Mouse (Mus musculus): Measurements from ENCODE around the gene Rbfox1. TPM values are rescaled to one million over a fixed set of nuclear protein-coding genes. Genes with fewer than 3 reads are reported as not detected.

Gene Rbfox1
- polyA plus RNA-seq, 2 experiments from 2014 or later, result not detected

DNA sequence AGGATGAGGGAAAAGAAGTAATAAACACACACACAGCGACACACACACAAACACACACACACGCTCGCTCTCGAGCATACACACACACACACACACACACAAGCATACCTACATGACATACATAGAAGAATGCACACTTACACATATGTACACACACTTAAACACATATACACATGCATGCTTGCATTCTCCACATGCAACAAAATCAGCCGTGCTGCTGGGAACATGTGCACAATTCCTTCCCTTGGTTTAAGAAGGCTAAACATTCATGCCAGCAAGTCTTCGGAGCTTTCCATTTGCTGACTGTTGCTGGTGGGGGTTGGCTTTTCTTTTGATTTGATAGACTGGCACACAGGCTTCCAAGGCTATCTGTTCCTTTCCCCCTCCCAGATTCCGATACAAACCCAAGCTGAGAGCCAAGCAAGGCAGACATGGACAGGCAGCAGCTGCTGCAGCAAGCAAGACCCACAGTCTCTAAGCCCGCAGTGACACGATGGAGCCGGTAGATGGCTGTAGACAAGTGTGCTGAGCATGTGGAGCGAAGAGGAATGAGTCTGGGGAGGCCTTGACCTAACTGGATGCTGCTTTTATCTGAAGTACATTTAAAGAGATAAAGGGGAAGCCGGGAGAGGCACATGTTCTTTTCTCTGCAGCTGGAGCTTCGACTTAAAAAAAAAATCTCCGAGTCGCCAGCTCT is 954.3 kb downstream of the Rbfox1 start:
- no peak for ATAC-seq

DNA sequence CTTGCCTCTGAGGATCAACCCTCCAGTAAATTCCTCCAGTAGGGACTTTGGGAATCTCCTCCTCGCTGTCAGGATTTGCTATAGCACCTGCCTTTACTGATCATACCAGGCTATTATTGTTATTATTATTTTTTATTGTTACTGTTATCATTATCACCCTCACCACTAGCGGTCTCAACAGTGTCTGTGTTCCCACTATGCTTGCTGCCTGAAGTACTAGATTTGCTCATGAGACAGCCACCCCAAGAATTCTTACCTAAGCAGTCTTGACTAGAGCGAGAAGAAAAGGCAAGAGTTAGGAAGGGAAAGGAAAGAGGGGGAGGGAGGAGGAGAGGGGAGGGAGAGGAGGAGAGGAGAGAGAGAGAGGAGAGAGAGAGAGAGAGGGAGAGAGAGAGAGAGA is 954.9 kb downstream of the Rbfox1 start:
- ATAC-seq, result no peak

GRCm38 (mm10) chr16:6840461-6840860 is 955.3 kb downstream of the Rbfox1 start:
- ATAC-seq, result no peak

DNA sequence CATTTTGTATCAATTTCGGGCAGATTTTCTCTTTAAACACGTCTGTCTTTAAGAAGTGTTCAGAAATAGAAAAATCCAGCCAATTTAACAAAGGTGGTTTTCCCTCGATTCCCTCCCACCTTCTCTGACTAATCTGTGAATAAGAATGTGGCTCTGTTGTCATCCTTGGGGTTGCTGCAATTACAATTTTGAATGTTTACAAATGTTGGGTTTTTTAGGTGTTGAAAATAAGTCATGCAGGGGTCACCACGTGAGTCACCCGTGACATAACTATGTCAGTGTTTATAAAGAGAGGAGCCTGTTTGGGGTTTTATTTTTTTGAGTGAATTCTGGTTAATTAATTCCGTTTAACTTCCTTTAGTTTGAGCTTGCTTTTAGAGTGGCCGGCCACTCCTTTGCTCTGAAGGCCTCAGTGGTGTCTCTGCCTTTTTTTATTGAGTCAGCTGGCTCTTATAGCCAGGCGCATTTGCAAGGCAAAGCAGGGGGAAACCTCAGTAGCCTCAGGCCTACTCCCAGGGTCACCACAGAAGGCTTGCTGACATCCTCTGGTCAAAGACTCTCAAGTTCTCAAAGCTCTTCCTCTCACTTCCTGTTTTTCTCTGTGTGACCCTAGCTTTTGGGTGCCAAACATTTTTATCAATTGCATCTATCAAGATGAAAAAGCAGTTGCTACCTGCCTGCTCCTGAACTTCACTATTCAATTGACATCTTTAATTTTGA is 957.1 kb downstream of the Rbfox1 start:
- ATAC-seq, result no peak

GRCm38 (mm10) chr16:6844659-6845058 is 959.5 kb downstream of the Rbfox1 start:
- ATAC-seq, result no peak

DNA sequence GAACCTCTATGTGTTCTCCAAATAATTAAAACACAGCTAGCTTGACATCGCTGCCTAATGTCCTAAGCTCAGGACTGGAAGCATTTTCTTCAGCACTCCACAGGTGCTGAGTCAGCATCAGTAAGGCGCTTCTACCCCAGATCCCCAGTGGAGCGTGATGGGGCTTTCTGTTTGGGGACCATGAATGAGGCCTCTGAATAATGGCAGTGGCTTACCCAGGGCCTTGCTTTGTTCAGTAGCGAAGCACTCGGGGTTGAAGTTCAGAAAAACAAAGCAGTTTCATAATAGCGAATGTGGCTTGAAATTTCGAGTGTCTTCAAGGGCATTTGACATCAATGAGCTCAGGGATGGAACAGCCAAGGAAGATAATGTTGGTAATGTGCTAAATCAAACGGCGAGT is 966.2 kb downstream of the Rbfox1 start:
- ATAC-seq, result no peak

- no peak for ATAC-seq
Measured at GRCm38 (mm10) chr16:6853796-6854195, 968.6 kb downstream of the Rbfox1 start.

DNA sequence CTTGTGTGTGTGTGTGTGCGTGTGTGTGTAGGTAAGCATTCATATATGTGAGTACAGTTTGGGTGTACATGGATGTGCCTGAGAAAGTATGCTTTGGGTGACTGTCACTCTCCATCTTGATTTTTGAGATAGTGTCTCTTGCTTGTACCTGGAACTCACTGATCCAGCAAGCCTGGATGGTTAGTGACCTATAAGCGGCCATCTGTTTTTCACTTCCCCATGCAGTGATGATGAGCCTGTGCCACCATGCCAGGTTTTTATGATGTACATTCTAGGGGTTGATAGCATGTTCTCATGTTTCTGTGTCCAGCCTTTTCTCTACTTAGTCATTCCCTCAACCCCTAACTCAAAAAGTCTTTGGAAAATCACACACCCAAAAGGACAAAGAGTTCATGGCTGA is 976.5 kb downstream of the Rbfox1 start:
- no peak for ATAC-seq

GRCm38 (mm10) chr16:6882683-6883430 is 997.7 kb downstream of the Rbfox1 start:
- ATAC-seq, result no peak

DNA sequence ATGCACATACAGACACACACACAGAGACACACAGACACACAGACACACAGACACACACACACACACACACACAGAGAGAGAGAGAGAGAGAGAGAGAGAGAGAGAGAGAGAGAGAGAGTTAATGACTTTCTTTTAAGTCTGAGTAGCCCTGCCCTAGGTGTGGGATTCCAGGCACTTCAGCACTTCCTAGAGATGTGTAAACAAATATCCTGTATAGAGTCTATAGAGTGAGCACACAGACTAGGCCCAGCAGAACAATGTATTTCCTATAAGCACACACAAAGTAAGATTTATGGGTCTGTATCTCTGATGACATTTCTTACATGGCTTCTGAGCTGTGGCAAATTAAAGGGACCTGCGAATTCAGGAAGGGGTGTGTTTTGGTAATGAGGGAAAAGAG is 998.6 kb downstream of the Rbfox1 start:
- no peak for ATAC-seq

GRCm38 (mm10) chr16:6885617-6886016 is 1000.5 kb downstream of the Rbfox1 start:
- no peak for ATAC-seq

GRCm38 (mm10) chr16:6889221-6889620 is 1004.1 kb downstream of the Rbfox1 start:
- ATAC-seq, result no peak

DNA sequence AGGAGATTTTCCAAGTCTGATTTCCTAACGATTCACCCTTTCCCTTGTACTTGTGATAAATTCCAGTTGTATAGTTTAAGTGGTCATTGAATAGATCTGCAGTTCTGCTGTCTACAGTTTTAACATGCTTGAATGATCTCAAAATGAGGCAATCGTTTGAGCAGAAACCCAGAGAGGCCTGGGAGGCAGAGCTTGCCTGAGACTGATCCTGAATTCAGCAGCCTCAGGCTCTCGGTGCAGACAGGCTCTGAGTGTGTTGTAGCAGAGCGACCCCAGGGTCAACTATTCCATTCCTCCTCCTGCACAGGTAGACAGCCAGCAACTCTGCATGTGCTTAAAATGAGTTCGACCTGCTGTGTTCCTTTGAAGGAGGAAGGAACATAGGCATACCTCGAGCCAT is 1012.6 kb downstream of the Rbfox1 start:
- ATAC-seq, result no peak

GRCm38 (mm10) chr16:6900006-6900405 is 1014.9 kb downstream of the Rbfox1 start:
- no peak for ATAC-seq

GRCm38 (mm10) chr16:6904984-6905383 is 1019.8 kb downstream of the Rbfox1 start:
- no peak for ATAC-seq

DNA sequence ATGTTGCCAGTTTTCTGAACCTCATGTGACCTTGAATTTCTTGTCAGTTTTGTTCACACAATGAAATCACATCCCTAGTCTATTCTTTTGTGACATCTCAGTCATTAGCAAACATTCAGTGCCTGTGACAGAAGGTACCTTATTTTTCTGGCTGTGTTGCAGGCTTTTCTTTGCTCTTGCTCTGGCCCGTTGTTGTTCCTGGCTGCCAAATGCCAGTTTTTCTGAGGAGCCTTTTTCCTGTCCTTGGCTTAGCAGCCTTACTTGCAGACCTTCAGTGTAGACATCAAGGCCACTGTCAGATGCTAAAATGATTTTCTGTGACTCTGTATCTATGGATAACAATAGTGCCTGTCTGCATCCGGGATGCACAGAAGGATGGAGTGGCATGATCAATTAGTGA is 1020.8 kb downstream of the Rbfox1 start:
- ATAC-seq, result no peak

- no peak for ATAC-seq
Measured at GRCm38 (mm10) chr16:6907550-6907949, 1022.4 kb downstream of the Rbfox1 start.

GRCm38 (mm10) chr16:6914531-6914930 is 1029.4 kb downstream of the Rbfox1 start:
- no peak for ATAC-seq

DNA sequence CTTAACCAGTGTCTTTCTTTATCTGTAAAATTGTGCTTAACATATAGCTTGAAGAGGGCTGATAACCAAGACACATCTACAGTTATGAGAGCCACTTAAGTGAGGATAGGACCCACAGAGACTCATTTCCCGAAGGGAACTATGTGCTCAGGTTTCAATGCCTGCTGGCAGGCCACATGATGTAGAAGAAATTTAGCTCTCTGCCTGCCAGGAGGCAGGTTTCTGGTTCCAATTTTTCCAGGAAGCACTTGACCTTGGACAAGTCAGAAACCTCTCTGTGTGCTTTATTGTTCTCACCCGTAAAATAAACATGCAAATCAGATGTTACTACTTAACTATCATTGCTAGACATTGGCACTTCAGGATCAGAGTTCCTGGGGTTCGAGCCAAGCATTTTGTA is 1033.5 kb downstream of the Rbfox1 start:
- ATAC-seq, result no peak

DNA sequence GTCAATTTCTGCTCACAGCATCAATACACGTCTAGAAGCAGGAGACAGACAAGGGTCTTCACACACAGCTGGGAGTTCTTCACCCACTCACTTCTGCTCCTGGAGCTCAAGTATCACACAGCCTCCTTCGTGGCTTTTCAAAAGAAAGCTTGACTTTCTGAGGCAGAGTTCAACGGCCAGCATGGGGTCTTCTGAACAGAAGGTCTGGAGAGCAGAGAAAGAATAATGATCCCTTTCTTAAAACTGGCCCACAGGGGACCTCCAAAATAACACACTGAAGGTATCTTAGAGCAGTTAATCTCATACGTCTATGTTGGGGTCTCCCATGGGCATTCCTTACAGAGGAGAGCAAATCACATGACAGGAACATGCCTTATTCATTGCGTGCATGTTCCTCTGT is 1034.5 kb downstream of the Rbfox1 start:
- ATAC-seq, result no peak

DNA sequence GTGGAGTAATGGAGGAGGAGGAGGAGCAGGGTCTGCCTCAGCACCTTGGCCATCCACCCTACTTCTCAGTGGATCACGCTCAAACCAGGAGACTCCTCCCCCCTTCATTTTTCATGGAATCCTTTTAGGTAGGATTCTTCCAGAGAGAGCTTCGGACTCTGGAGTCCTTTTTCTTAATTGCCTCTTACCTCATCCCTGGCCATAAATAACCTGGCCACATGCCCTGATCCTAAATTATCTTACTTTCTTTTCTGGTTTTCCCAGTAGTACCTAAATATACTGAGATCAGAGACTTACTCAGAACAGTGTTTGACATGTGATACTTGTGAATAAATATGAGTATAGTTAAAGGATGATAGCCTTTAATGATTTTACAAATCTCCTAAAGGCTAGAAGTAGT is 1042.5 kb downstream of the Rbfox1 start:
- no peak for ATAC-seq

GRCm38 (mm10) chr16:6930795-6931194 is 1045.6 kb downstream of the Rbfox1 start:
- ATAC-seq, result no peak

DNA sequence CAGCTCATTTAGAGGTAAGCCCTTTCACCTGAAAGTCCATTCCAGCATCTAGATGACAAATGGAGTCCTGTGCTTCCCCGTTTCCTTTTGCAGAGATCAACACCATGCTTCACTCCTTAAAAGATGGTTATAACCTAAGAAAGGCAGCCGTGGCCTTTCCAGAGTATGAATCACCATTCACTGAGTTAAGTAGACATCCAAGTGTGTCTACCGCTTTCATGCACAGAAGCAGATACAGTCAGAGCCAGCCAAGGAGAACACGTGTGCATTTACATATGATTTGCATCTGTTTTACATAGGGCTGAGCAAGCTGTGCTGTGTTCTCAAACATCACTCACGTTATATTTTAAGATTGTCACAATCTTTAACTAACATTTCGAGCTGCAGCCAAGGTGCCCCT is 1061.0 kb downstream of the Rbfox1 start:
- ATAC-seq, result no peak

DNA sequence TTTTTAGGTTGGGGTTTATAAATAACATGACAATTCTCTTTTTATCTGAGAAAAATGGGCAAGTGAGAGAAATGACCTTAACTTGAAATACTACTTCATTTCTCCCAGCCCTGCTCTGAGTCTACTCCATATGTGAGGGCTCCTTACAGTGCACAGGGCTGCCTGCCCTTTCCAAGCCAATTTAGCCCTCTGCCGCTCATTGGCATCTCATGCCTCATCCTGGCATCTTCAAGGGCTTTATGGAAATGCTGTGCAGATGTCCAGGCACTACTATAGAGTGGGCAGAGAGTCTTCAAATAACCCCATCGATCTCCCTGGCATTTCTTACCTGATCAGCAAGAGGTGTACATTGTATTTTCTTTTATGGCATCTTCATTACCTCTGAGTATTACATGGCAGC is 1064.5 kb downstream of the Rbfox1 start:
- no peak for ATAC-seq

Measured in CD4-positive, CD25-positive, alpha-beta regulatory T cell, adult 4 months (primary cell).